Mouse (Mus musculus) embryonic stem cell, embryonic (primary cell): ENCODE data around the gene Smyd1.
"Not testable (repeated sequence)": the region's sequence is repeated elsewhere in the genome, so short reads cannot be mapped to it uniquely, and the experiment has no call there.

Source experiments
- CTCF ChIA-PET, 4 experiments: fragments of 300-600 bp in 2 of 4; fragments of 350-600 bp in 2 of 4; sonication (Branson Sonifier 250); formaldehyde crosslinking; loops; one replicate each; lab custom pipeline; 2022; ENCODE audit warnings: inconsistent platforms in 2 of 4; lab: Charles Lee
- POLR2A ChIA-PET, 4 experiments: fragments of 300-600 bp in 2 of 4; fragments of 350-600 bp in 2 of 4; sonication (Branson Sonifier 250); formaldehyde crosslinking; loops; one replicate each; lab custom pipeline; 2022; ENCODE audit warnings: antibody characterized with exemption in 4 of 4, inconsistent platforms in 1 of 4; lab: Charles Lee

The Smyd1 gene

DNA sequence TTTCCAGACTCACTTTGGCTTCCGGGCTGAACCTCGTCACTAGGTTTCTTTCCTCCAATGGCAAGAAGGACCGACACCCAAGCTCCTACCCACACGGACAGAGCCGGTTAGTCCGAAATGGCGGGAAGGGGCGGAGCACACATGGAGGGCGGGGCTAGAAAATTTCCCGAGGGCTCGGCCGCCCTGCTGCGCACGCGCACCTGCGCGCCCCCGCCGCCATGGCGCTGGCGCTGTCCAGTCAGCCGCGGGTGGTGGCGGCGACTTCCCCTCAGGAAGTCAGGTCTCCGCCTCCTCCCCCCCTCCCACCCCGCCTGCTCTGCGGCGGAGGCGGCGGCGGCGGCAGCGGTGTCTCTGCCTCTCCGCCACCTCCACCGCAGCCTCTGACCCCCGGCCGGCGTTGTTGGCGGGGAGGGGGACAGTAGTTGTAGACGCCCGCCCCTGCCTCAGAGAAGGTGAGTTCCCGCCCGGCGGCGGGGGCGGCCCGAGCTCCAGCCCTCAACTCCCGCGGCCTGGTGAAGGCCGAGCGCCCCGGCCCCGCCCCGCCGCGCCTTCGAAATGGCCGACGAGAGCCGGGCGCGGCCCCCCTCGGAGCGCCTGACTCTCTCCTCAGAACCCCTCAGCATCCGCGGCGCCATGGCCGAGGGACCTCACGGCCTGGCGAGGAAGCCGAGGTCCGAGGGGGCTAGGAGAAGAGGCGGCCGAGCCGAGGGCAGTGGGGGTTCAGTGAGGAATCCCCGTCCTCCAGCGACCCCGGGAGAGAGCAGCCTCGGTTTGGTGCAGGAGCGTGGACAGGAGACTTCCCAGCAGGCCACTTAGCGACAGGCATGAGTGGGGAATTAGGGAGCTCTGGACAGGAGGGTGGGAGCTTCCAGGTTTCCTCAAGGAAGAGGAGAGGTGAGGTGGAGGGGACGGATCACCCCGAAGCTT is 50.4 kb downstream of the Smyd1 start, which contains the start of gene Krcc1:
TSS of gene Krcc1 (plus strand) at position 289 of the 927 bp plus-strand sequence.
- POLR2A ChIA-PET, result interaction anchor here in 3 of 4 experiments (0.6 to 3.8 kb wide), 88 partner anchors 8 to 1283 kb away, joined by 3 to 72 read pairs (median 5); partner anchors contain the start of genes Kdm3a (in 3 of the 3), Chmp3 (in 2 of the 3), Immt (in 2 of the 3) and Rmnd5a (in 2 of the 3)
- CTCF ChIA-PET, result interaction anchor here (0.6 to 1.8 kb wide), 14 partner anchors 22 to 552 kb away, joined by 3 to 5 read pairs (median 4); no protein-coding TSS in a partner anchor

DNA sequence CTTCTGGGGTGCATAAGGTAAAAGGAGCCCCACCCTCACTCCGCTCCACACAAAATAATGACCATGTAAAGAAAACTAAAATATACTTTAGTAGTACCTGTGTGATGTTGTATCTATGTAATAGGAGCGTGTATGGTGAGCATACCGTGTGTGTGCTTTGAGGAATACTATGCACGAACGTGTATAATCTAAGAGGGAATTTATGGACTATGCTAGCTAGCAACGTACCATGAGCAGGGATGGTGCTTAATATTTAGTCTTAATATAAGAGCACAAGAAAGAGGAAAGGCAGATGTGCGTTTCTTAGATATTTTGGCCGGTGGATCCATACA is 51.0 kb downstream of the Smyd1 start:
- ChIA-PET CTCF (interaction anchor here (0.6 to 1.8 kb wide), 12 partner anchors 28 to 1332 kb away, joined by 3 to 5 read pairs (median 3); no protein-coding TSS in a partner anchor), POLR2A (interaction anchor here in 3 of 4 experiments (0.6 to 3.8 kb wide), 82 partner anchors 8 to 1284 kb away, joined by 3 to 72 read pairs (median 5); partner anchors contain the start of genes Kdm3a (in 3 of the 3), Rmnd5a (in 3 of the 3), Immt (in 2 of the 3) and Rnf103 (in 2 of the 3))

DNA sequence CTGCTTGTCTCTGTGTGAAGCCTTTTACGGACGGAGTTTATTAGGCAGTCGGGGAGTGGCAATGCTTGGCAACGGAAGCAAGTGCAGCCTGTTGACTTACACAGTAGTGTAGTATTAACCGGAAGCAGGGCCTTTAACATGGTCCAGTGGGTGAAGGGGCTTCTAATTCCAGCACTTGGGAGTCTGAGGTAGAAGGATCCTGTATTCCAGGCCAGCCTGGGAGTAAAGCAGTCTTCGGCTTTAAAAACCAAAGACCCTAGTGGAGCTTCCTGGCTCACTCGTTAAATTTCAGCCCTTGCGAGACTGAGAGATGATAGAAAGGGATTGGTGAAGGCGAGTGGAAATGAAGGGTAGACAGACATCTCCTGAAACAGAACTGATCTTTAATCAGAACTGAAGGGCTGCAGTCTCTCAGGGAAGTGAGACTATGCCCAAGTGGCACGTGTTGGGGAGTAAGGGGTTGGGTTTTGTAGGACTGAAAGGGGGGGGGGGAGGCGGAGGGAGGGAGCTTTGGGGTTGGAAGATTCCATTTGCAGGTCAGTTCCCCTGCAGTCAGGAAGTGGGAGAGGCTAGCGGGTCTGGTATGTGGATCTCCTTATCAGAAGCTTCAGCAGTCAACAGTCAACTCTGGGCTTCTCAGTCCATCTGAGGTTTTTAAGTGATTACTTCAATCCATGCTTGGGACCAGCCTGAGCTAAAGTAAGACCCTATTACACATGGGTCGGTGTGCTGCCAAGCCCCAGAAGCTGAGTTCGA is 51.6 kb downstream of the Smyd1 start:
- ChIA-PET POLR2A (interaction anchor here in 3 of 4 experiments (0.6 to 3.8 kb wide), 79 partner anchors 8 to 1285 kb away, joined by 3 to 72 read pairs (median 5); partner anchors contain the start of genes Kdm3a (in 3 of the 3), Rmnd5a (in 3 of the 3), Immt (in 2 of the 3) and Rnf103 (in 2 of the 3)), CTCF (interaction anchor here in 3 of 4 experiments (0.6 to 1.1 kb wide), 12 partner anchors 28 to 1333 kb away, joined by 3 to 5 read pairs (median 3); no protein-coding TSS in a partner anchor)

DNA sequence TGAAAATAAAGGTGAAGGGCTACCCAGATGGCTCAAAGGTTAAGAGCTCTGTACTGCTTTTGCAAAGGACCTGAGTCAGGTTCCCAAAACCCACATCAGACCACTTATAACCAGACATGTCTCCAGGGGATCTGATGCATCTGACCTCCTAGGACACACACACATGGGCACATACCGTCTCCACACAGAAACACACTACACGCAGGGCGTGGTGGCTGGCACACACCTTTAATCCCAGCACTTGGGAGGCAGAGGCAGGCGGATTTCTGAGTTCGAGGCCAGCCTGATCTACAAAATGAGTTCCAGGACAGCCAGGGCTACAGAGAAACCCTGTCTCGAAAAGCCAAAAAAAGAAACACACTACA is 52.4 kb downstream of the Smyd1 start:
- CTCF ChIA-PET, result interaction anchor here in 1 of 4 experiments (1.2 kb wide), 1 partner anchor 103 kb away, joined by 4 read pairs; no protein-coding TSS in a partner anchor
- POLR2A ChIA-PET, result interaction anchor here in 3 of 4 experiments (0.6 to 3.8 kb wide), 7 partner anchors 9 to 275 kb away, joined by 3 to 20 read pairs (median 5); partner anchors contain the start of gene Chmp3 (in 1 of the 3)

- ChIA-PET POLR2A (interaction anchor here in 3 of 4 experiments (0.6 to 3.8 kb wide), 16 partner anchors 9 to 1186 kb away, joined by 3 to 20 read pairs (median 4); partner anchors contain the start of genes Chmp3 (in 1 of the 3) and Kdm3a (in 1 of the 3)), CTCF (interaction anchor here in 2 of 4 experiments (0.9 to 1.2 kb wide), 5 partner anchors 9 to 119 kb away, joined by 3 to 4 read pairs (median 3); no protein-coding TSS in a partner anchor)
These were observed 52.9 kb downstream of the Smyd1 start for GRCm38 (mm10) chr6:71268929-71269685.

GRCm38 (mm10) chr6:71267603-71268002 is 54.4 kb downstream of the Smyd1 start:
- CTCF ChIA-PET, result not testable (repeated sequence)
- POLR2A ChIA-PET, result interaction anchor here in 1 of 4 experiments (0.6 to 1.8 kb wide), 7 partner anchors 7 to 366 kb away, joined by 3 to 5 read pairs (median 3); partner anchors contain the start of gene Kdm3a

DNA sequence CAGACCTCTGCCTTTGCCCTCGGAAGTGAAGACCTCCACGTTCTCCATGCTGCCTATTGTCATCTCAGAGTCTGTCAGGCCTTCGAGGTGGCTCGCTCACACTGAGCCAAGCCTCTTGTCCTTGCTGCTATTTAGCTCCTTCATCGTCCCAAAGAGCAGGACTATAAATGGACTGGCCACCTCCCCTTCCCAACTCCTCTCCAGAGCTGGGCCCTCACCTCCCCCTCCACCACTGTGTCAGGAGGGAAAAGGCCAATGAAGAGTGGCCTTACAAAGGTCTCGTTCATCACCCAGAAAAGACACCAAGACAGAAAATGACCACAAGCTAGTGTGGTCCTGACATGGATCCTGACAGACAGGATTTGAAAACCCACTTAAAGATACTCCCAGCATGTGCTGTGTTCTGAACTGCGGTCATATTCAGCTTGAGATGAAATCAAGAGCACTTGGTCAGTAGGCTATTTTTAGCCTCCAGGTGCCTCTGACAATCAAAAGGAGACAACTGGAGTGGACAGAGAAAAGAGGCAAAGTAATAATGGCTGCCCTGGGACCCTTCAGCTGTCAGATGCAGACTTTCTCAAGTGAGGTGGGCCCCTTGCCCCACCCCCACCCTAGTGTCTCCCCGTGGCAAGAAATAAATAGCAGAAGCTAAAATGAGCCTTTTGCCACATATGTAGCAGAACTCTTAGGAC is 59.7 kb downstream of the Smyd1 start:
- ChIA-PET CTCF (interaction anchor here in 1 of 4 experiments (0.6 to 1.0 kb wide), 2 partner anchors 37 to 101 kb away, joined by 3 to 6 read pairs; no protein-coding TSS in a partner anchor), POLR2A (interaction anchor here in 3 of 4 experiments (0.6 to 1.7 kb wide), 5 partner anchors 8 to 470 kb away, joined by 3 to 5 read pairs (median 4); partner anchors contain the start of gene Krcc1 (in 2 of the 3))

DNA sequence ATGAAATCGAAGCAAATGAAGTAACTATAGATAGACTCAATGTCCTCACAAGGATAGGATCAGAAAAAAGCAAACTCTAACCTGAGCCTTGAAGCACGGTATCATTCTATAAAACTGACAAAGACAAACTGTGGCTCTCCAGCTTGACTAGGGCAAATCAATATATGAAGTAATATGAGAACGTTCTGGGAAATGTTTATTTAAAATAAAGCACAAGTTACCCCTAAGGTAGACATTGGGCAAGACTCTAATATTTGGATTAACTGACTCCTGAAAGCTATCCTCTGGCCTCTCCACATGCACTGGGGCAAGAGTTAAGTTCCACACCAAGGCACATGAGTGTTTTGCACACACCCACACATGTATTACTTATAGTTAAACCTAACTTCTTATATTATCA is 61.0 kb downstream of the Smyd1 start:
- POLR2A ChIA-PET, result interaction anchor here in 2 of 4 experiments (1.4 to 2.1 kb wide), 4 partner anchors 8 to 10 kb away, joined by 3 to 15 read pairs (median 6); partner anchors contain the start of gene Krcc1 (in 2 of the 2)

DNA sequence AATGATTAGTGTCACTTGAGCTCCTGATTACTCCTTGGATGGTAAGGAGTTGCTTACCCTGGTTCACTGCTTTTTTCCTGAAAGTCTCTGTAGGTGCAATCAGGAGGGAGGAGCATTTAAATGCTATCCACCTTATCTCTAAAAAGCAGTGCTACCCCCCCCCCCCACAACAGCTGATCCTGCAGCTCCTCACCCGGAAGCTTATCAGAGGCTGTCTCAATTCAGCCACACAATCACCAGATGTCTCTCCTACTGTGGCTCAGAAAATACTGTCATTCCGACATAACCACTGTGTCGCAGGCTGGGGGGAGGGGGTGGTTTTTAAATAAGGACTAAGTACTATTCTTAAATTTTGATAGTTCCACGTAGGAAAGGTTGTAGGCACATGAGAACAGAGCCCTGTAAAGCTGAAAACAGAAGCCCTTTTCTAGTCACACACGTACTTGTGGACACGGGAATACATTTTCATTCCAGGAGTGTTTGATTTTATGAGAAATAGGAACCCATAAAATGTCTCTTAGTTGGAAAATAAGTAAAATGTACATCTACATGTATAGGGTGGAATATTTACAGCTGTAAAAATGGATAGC is 61.9 kb downstream of the Smyd1 start:
- POLR2A ChIA-PET, result interaction anchor here in 3 of 4 experiments (0.6 to 2.1 kb wide), 11 partner anchors 8 to 84 kb away, joined by 3 to 15 read pairs (median 4); partner anchors contain the start of gene Krcc1 (in 1 of the 3)
- CTCF ChIA-PET, result interaction anchor here in 3 of 4 experiments (0.6 to 1.1 kb wide), 3 partner anchors 9 to 491 kb away, joined by 3 to 10 read pairs (median 3); no protein-coding TSS in a partner anchor

More for the DNA sequence above, 61.0 kb downstream of the Smyd1 start:
- CTCF ChIA-PET, result interaction anchor here in 1 of 4 experiments (0.6 kb wide), 1 partner anchor 113 kb away, joined by 3 read pairs; no protein-coding TSS in a partner anchor

DNA sequence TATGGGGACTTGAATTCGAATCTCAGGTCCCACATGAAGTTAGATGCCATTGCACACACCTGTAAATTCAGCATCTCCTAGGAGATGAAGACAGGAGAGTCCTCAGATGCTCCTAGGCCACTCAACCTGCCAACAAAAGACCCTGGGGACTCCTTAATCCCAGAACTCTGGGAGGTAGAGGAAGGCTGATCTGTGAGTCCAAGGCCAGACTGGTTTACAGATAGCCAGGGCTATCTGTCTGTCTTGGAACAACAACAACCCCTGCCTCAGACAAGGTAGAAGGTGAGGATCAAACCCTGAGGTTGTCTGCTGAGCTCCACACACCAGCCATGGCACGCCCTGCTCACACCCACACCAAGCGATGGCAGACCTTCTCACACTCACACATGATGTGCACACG is 62.9 kb downstream of the Smyd1 start:
- ChIA-PET POLR2A (interaction anchor here in 2 of 4 experiments (1.0 to 2.1 kb wide), 4 partner anchors 10 to 34 kb away, joined by 3 to 15 read pairs (median 4); partner anchors contain the start of gene Krcc1 (in 1 of the 2)), CTCF (interaction anchor here in 1 of 4 experiments (0.6 kb wide), 1 partner anchor 490 kb away, joined by 10 read pairs; no protein-coding TSS in a partner anchor)

GRCm38 (mm10) chr6:71258562-71258961 is 63.5 kb downstream of the Smyd1 start:
- ChIA-PET POLR2A (no interaction called here), CTCF (interaction anchor here in 1 of 4 experiments (1.3 kb wide), 1 partner anchor 39 kb away, joined by 4 read pairs; no protein-coding TSS in a partner anchor)

- CTCF ChIA-PET, result interaction anchor here in 2 of 4 experiments (1.2 to 1.3 kb wide), 2 partner anchors 40 to 107 kb away, joined by 3 to 4 read pairs; no protein-coding TSS in a partner anchor
- POLR2A ChIA-PET, result interaction anchor here in 2 of 4 experiments (0.6 to 2.1 kb wide), 5 partner anchors 13 to 656 kb away, joined by 3 to 11 read pairs (median 4); partner anchors contain the start of gene Krcc1 (in 1 of the 2)
These were observed 64.7 kb downstream of the Smyd1 start for GRCm38 (mm10) chr6:71257375-71257774.

- CTCF ChIA-PET, result interaction anchor here in 1 of 4 experiments (0.5 to 0.6 kb wide), 2 partner anchors 545 to 1455 kb away, joined by 3 to 8 read pairs; no protein-coding TSS in a partner anchor
- POLR2A ChIA-PET, result interaction anchor here (0.6 to 2.1 kb wide), 12 partner anchors 12 to 907 kb away, joined by 3 to 11 read pairs (median 4); partner anchors contain the start of gene Krcc1 (in 1 of the 4)
These were observed 65.9 kb downstream of the Smyd1 start for GRCm38 (mm10) chr6:71256166-71256565.

- CTCF ChIA-PET, result interaction anchor here in 1 of 4 experiments (1.5 kb wide), 1 partner anchor 105 kb away, joined by 3 read pairs; no protein-coding TSS in a partner anchor
These were observed 67.6 kb downstream of the Smyd1 start for GRCm38 (mm10) chr6:71254456-71254855.

GRCm38 (mm10) chr6:71250951-71251350 is 71.1 kb downstream of the Smyd1 start:
- POLR2A ChIA-PET, result no interaction called here
- CTCF ChIA-PET, result no interaction called here

More at GRCm38 (mm10) chr6:71254456-71254855, 67.6 kb downstream of the Smyd1 start:
- POLR2A ChIA-PET, result interaction anchor here in 3 of 4 experiments (0.7 to 1.4 kb wide), 5 partner anchors 9 to 17 kb away, joined by 3 to 5 read pairs (median 4); partner anchors contain the start of gene Krcc1 (in 1 of the 3)
